Mouse (Mus musculus) heart, postnatal 36 days (tissue): ENCODE results near the gene Scn9a. TPM values are rescaled to one million over a fixed set of nuclear protein-coding genes. Genes with fewer than 3 reads are reported as not detected.

ENCODE experiments used
- DNase-seq, 2 experiments: peaks; one replicate each; pipeline ENCODE4 v3.0.0; 2021 to 2022
- intact Hi-C: fragments of 180-260 bp; cut with DNase I; formaldehyde crosslinking; loops from one replicate; pipeline ENCODE4 v1.15.1; 2025
- total RNA-seq, 2 experiments: library from RNA; stranded (reverse); gene quantifications; 2 replicates each; pipeline ENCODE4 v1.2.3; 2021

Scn9a gene
- under 1 TPM in 1 of 2 experiments, not detected in 1; 0.03 TPM for total RNA-seq

GRCm38 (mm10) chr2:66634580-66635359, at the start of gene Scn9a:
Scn9a (minus strand) TSS chr2:66634962.
- intact Hi-C loops = no loop called here
- DNase-seq = no peak

- no peak for DNase-seq
- intact Hi-C loops = no loop called here
Observed at GRCm38 (mm10) chr2:66661988-66662387, 27.2 kb upstream of the Scn9a start.

GRCm38 (mm10) chr2:66656430-66656829, 21.7 kb upstream of the Scn9a start:
- DNase-seq = no peak
- intact Hi-C loops = no loop called here

GRCm38 (mm10) chr2:66655431-66655830, 20.7 kb upstream of the Scn9a start:
- intact Hi-C loops = no loop called here
- DNase-seq = no peak

- DNase-seq = no peak
- intact Hi-C loops = loop anchor here (10.0 kb wide), 1 partner anchor 390 kb away; the partner anchor contains the start of gene Ttc21b
Observed at GRCm38 (mm10) chr2:66644384-66644783, 9.6 kb upstream of the Scn9a start.

GRCm38 (mm10) chr2:66632728-66633127, 2.0 kb downstream of the Scn9a start:
- no peak for DNase-seq
- intact Hi-C loops = no loop called here

GRCm38 (mm10) chr2:66611091-66611490, 23.7 kb downstream of the Scn9a start:
- intact Hi-C loops = no loop called here
- no peak for DNase-seq

GRCm38 (mm10) chr2:66597313-66597712, 37.4 kb downstream of the Scn9a start:
- DNase-seq = no peak
- intact Hi-C loops = no loop called here

- intact Hi-C loops = no loop called here
- no peak for DNase-seq
Observed at GRCm38 (mm10) chr2:66596145-66596544, 38.6 kb downstream of the Scn9a start.

GRCm38 (mm10) chr2:66590151-66590550, 44.6 kb downstream of the Scn9a start:
- intact Hi-C loops = no loop called here
- DNase-seq = no peak

- intact Hi-C loops = no loop called here
- DNase-seq = no peak
Observed at GRCm38 (mm10) chr2:66580026-66580808, 54.5 kb downstream of the Scn9a start.

GRCm38 (mm10) chr2:66548254-66548653, 86.5 kb downstream of the Scn9a start:
- intact Hi-C loops = no loop called here
- no peak for DNase-seq

- intact Hi-C loops = no loop called here
- DNase-seq = no peak
Observed at GRCm38 (mm10) chr2:66519966-66520365, 114.8 kb downstream of the Scn9a start.

GRCm38 (mm10) chr2:66511424-66511823, 123.3 kb downstream of the Scn9a start:
- DNase-seq = no peak
- intact Hi-C loops = no loop called here

- intact Hi-C loops = no loop called here
- DNase-seq = no peak
Observed at GRCm38 (mm10) chr2:66508032-66508431, 126.7 kb downstream of the Scn9a start.

- no peak for DNase-seq
- intact Hi-C loops = no loop called here
Observed at GRCm38 (mm10) chr2:66507616-66508015, 127.1 kb downstream of the Scn9a start.

- intact Hi-C loops = no loop called here
- no peak for DNase-seq
Observed at GRCm38 (mm10) chr2:66502158-66502557, 132.6 kb downstream of the Scn9a start.

- DNase-seq = no peak
- intact Hi-C loops = no loop called here
Observed at GRCm38 (mm10) chr2:66494556-66494955, 140.2 kb downstream of the Scn9a start.

GRCm38 (mm10) chr2:66478395-66478794, 156.4 kb downstream of the Scn9a start:
- DNase-seq = no peak
- intact Hi-C loops = no loop called here

GRCm38 (mm10) chr2:66473181-66473822, 161.5 kb downstream of the Scn9a start:
- DNase-seq = no peak
- intact Hi-C loops = loop anchor here (1.0 kb wide), 1 partner anchor 327 kb away; no protein-coding TSS in a partner anchor

- DNase-seq = no peak
- intact Hi-C loops = no loop called here
Observed at GRCm38 (mm10) chr2:66465484-66465883, 169.3 kb downstream of the Scn9a start.
